Mouse (Mus musculus) gonadal fat pad, adult 2 months (tissue): ENCODE measurements around the gene Gm9970. TPM values are rescaled to one million over a fixed set of nuclear protein-coding genes. Genes with fewer than 3 reads are reported as not detected.

Experiments used
- DNase-seq: peaks from one replicate; pipeline ENCODE4 v3.0.0-alpha.2; 2012; ENCODE audit warnings: low read depth
- polyA plus RNA-seq: library from polyadenylated mRNA; depleted of rRNA; stranded (reverse); fragments of >200 nt; gene quantifications from 2 replicates; pipeline ENCODE4 v1.2.3, GENCODE M21; 2012; rRNA removed

The Gm9970 gene
- polyA plus RNA-seq, 1 experiment = 1.3 TPM

- DNase-seq = no peak
Measured at GRCm38 (mm10) chr5:31195671-31196070, 45.4 kb downstream of the Gm9970 start.

- no peak for DNase-seq
Measured at GRCm38 (mm10) chr5:31194486-31195485, 46.2 kb downstream of the Gm9970 start.

GRCm38 (mm10) chr5:31193631-31194281, 47.3 kb downstream of the Gm9970 start:
- DNase-seq = no peak

- peak; percentile 92 for DNase-seq
Measured at GRCm38 (mm10) chr5:31192939-31193630, 47.9 kb downstream of the Gm9970 start, which contains the start of the genes Snx17 and Eif2b4. Snx17 (plus strand) TSS chr5:31193227. Eif2b4 (minus strand) TSS chr5:31193430.

- DNase-seq = no peak
Measured at GRCm38 (mm10) chr5:31192045-31192938, 48.7 kb downstream of the Gm9970 start.

Other genes with a start within 250 kb of the Gm9970 start
- gene Atraid, start 192.9 kb downstream of the Gm9970 start, polyA plus RNA-seq = 229 and 242 TPM in 2 replicates
- gene Slc5a6, start 192.3 kb downstream of the Gm9970 start, polyA plus RNA-seq = 32.8 and 34.2 TPM in 2 replicates
- gene Cad, start 186.5 kb downstream of the Gm9970 start, polyA plus RNA-seq = 216 and 228 TPM in 2 replicates
- 0.32 and 0.46 TPM in 2 replicates for gene Dnajc5g, start 134.9 kb downstream of the Gm9970 start, polyA plus RNA-seq
- 5.7 and 11.3 TPM in 2 replicates for gene Slc30a3, start 133.0 kb downstream of the Gm9970 start, polyA plus RNA-seq
- 0.42 TPM in 1 of 2 replicates, not detected in the other for gene Trim54, start 124.5 kb downstream of the Gm9970 start, polyA plus RNA-seq
- gene Ucn, start 102.4 kb downstream of the Gm9970 start, polyA plus RNA-seq = not detected in 2 replicates
- gene Mpv17, start 87.0 kb downstream of the Gm9970 start, polyA plus RNA-seq = 94.2 and 136 TPM in 2 replicates
- gene Gm29609, start 61.3 kb downstream of the Gm9970 start, polyA plus RNA-seq = 2.6 and 3.6 TPM in 2 replicates
- 45.4 TPM in 2 replicates for gene Gtf3c2, start 61.1 kb downstream of the Gm9970 start, polyA plus RNA-seq
- gene Snx17, start 48.0 kb downstream of the Gm9970 start, polyA plus RNA-seq = 109 and 126 TPM in 2 replicates
- 51.2 and 64.9 TPM in 2 replicates for gene Eif2b4, start 47.8 kb downstream of the Gm9970 start, polyA plus RNA-seq
- 30.4 and 39.7 TPM in 2 replicates for gene Zfp513, start 38.9 kb downstream of the Gm9970 start, polyA plus RNA-seq
- 46.5 and 80.1 TPM in 2 replicates for gene Ppm1g, start 20.5 kb downstream of the Gm9970 start, polyA plus RNA-seq
- 120 and 142 TPM in 2 replicates for gene Nrbp1, start 368 bp downstream of the Gm9970 start, polyA plus RNA-seq
- gene Krtcap3, start 10.5 kb upstream of the Gm9970 start, polyA plus RNA-seq = 36.9 and 38.7 TPM in 2 replicates
- 37.7 and 38.4 TPM in 2 replicates for gene Ift172, start 49.9 kb upstream of the Gm9970 start, polyA plus RNA-seq
- 6.1 and 8.0 TPM in 2 replicates for gene Fndc4, start 54.8 kb upstream of the Gm9970 start, polyA plus RNA-seq
- gene Gckr, start 56.2 kb upstream of the Gm9970 start, polyA plus RNA-seq = 0.23 and 0.53 TPM in 2 replicates
- 12.6 and 13.0 TPM in 2 replicates for gene Zfp512, start 211.2 kb upstream of the Gm9970 start, polyA plus RNA-seq
- not detected in 2 replicates for gene 4930548H24Rik, start 244.5 kb upstream of the Gm9970 start, polyA plus RNA-seq